Mouse (Mus musculus): ENCODE measurements around the gene Atp2a1.

The Atp2a1 gene

DNA sequence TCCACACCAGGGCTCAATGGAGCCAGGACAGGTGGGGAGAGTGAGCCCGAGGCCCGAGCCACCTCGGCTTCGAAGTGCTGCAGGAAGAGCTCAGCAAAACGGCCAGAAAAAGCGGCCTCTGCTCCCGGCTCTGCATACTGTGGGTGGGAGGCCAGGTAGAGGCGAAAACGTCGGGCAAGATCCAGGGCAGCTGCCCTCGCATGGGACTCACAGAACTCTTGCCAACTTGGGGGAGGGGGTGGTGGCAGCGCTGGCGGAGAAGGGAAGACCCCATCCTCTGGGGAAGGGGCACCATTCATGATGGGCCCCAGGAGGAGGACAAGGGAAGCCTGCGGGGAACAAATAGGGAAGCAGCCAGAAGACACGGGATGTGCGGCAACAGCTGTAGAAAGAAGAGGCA, 9.8 kb upstream of the Atp2a1 start:
- in situ Hi-C loops (cut with MboI), result no loop called here

DNA sequence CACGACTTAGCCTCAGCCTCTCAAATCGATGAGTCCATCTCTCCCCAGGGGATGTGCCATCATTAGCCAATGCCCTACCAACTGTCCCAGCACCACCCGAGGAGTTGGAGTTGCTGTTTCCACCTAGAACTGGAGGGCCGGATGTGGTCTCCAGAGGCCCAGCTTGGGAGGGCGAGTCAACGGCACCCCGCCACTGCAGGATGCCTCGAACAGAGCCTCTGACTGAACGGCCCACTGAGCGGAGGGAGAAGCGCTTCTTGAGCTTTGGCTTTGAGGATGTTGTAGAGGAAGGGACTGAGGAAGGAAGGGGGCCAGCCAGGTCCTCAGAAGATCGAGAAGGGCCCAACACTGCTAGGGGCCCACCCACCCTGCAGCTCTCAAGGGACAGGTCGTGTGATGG, 9.4 kb upstream of the Atp2a1 start:
- in situ Hi-C loops (cut with MboI), result no loop called here

DNA sequence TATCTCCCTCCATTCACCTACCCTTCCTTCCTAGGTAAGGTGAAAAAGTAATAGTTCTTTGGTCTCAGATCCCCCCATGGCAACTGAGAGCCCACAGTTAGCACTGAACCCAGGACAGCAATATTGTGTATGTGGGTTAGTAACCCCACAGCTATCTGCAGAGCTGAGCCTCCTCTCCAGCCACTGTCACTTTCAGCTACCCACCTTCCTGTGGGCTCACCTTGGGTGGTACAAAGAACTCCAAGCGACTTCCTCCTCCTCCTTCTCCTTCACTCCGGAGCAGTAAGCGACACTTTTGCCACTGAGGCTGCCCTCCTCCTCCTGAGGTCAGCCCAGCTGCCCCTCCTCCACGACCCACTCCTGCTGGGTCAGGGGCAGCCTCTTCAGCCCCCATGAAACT, 8.9 kb upstream of the Atp2a1 start:
- in situ Hi-C loops (cut with MboI), result no loop called here

DNA sequence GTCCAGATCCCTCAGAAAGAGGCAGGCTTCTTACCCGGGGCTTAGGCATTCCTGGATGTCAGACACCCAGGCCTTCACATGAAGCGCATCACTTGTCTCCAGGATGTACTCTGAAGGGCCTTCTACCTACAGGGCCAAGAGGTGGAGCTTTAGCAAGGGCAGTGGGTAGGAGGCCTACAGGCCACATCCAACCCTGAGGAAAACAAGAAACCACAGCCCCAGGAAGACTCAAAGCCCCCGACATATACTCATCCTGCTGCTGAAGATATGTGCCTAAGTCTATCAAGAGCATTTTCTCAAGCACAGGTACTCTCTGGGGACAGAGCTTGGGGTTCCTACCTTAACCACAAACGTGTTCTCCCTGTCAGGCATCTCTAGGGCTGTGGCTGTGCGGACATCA, 8.5 kb upstream of the Atp2a1 start:
- in situ Hi-C loops (cut with MboI), result no loop called here

DNA sequence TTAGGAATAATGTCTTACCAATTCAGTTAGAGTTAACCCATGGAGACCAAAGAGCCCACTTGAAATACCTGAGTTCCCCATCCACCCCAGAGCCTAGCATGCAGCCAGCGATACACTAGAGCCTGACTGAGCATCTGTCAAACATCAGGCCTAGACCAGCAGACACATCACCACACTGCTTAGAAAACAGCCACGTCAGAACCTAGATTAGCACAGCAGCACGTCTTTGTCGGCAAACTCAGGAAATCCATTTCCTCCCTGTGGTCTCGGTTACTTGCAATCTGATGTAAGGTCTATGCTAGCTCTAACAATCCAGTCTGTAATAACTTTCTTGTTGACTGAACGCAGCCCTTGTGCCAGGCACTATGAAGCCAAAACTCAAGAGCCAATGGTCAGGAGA, 7.2 kb upstream of the Atp2a1 start:
- in situ Hi-C loops (cut with MboI), result no loop called here

DNA sequence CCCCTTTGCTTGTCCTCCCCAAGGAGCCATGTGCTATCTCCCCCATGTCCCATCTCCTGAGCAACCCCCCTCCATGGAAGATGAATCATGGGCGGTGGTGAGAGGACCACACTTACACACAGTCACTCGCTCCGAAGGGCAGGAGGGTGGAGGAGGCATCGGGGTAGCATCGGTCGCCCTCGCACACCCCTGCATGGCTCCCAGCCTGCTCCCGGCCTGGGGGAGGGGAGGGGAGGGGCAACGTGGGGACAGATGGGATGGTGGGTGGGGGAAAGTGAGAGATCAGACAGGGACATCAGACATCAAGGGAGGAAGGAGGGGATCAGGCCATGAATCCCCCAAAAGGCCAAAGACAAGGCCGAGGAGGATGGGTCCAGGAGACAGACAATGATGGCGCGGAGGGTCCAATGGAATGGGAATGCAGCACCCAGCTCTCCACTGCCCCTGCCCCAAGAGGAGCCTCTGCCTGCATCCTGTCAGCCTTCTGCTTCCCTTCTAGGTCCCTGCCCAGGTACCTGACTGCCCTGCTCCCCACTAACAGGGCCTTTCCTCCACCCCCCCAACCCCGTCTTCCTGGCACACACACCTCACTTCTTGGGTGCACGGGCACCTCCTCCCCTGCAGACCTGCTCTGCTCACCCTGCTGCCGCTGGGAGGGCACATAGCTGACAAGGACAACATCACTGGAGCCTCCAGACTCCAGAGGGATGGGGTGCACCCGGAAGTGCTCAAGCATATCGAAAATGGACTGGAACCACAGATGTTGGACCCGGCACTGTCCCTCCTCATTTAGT, 5.1 kb upstream of the Atp2a1 start:
- in situ Hi-C loops (cut with MboI), result no loop called here

DNA sequence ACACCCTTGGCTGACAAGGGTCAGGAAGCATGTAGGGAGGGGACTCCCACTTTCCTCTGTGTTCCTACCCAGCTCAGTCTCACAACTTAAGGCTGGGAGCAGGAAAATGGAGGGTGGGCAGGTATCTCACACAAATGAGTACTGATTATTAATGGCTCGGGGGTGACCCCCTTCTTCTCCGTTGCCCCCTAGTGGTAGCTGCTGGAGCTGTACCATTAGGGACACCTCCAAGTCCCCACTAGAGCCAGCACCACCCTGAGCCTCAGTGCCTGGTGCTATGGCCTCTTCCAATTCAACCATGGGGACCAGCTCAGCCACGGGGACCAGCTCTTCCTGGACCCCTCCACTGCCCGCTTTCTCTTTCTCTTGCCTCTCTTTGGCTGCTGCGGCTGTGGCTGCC, 4.4 kb upstream of the Atp2a1 start:
- in situ Hi-C loops (cut with MboI), result no loop called here

DNA sequence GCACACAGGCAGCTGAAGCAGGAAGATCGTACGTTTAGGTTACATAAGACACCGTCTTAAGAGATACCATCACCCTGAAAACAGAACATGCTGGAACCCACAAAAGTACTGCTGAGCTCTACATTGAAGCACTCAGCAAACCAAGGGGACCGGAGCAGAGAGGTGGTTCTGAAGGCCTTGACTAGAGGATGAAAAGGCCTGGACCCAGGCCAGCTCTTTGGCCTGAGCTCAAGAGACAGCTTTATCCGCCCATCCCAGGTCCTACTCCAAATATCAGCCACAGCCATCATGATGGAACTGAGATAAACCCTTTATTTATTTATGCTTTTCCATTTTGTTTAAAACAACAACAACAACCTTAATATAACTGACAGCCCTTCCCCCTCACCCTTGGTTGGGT, 3.8 kb upstream of the Atp2a1 start:
- in situ Hi-C loops (cut with MboI), result no loop called here

DNA sequence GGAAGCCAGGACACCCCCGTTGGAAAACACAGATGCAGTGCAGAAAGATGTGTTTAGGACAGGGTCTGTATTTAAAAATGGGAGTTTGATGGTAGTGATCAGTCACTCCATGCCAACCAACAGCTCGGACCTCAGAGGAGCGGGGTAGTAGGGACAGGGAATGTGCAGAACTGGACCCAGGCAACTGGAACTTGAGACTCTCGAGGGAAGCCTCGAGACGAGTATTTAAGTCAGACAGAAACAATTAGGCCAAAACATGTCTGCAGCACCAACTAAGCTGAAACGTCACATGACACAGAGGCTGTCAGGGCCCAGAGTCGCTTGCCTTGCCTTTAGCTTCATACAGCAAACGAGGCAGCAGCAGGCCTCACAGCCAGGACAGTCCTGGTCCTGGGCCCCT, 3.2 kb upstream of the Atp2a1 start:
- in situ Hi-C loops (cut with MboI), result no loop called here

DNA sequence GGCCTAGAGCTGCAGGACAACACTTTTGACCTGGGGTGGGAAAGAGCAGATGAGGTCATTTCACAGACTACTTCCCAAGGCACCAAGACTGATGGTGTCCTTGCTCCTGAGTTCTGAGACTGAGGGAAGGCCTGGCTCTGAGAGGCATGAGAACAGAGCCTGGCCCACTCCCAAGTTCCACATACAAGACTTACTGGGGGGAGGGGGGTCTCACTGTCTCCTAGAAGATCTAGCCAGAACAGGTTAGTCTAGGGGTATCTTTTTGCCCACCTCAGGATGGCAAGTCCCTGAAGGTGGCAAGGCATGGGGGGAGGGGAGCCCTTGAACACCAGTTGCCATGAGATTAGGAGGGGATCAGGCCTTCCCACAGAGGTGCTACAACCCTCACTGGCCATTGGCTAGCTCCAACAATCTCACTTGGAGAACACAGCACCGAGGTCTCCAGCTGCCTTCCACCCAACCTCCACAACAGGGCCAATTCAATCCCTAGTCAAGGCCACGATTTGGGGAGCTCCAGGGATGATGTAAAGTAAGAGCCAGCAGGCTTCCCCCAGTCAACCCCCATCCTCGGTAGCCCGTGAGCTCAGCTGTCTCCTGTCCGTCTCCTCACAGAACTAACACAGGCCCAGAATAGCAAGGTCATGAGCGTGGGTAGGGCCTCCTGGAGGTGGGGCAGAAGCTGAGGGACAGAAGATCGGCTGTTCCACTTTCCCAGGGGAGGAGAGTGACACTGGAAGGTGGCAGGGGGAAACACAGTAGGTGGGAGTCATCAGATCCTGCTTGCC, 2.5 kb upstream of the Atp2a1 start:
- in situ Hi-C loops (cut with MboI), result no loop called here

DNA sequence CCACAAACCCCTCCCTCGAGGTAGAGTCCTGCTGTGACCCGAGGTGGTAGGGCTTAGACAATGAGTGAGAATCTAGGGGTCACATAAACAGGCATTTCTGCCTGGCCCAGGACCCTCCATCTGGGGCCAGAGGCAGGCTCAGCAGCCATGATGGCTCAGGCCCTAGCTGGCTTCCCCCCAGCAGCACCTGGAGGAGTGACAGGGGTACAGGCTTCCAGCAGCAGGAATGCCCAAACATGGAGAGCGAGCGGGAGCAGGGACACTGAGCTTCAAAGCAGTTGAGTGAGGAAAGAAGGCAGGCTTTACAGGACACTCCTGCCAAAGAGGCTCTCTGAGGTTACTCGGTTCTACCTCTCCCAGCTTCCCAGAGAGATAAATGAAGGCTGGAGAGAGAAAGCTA, 1.9 kb upstream of the Atp2a1 start:
- in situ Hi-C loops (cut with MboI), result no loop called here

DNA sequence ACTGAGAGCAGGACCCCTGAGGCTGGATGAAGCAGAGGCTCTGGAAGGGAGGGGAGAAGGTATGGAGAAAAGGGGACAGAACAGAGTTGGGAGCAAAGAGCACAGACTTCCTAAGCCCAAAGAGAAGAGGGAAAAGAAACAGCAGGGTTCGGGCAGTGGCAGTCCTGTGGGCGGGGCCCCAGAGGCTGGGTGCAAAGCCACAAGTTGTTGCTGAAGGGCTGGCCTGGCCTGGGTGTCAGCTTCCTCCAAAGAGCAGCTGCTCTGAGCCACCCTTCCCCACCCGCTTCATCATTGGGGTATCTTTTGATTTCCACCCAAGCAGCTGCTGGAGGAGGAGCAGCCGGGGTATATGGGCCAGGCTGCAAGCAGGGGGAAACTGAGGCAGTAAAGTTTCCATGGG, 1.2 kb upstream of the Atp2a1 start:
- in situ Hi-C loops (cut with MboI), result no loop called here

DNA sequence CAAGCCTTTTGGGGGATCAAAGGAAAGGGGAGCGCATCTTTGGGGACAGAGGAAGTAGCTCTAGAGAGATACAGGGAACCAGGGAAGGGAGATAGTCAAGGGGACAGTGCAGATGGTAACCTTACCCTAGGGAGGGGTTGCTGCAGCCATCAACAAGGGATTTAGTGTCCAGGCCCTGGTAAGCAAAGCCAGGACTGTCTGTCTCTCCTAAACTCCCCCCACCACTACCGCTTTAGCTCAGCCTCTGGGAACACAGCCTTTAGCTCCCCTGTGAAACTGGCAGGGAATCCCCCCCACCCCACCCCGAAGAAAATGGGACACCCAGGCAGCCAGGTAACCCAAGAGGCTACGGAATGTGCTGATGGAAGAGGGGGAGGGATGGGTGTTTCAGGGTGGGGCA, 639 bp upstream of the Atp2a1 start:
- in situ Hi-C loops (cut with MboI), result no loop called here

DNA sequence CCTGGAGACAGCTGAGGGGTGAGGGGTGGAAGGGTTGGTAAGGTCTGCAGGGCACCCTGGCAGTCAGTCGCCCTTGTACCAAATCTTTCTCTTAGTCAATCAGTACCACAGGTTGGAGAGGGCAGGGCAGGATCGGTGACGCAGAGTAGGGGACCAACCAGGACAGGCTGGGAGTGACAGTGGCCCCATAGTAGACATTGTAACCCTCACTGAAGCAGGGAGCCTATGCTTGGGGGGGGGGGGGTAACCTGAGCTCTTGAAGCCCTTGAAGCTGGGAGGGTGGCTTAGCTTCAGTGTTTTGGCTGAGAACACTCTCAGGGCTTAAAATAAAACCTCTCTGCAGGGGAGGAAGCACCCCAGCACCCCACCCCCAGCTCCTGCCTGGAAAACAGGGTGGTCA, 1.3 kb downstream of the Atp2a1 start:
- in situ Hi-C loops (cut with MboI), result no loop called here

DNA sequence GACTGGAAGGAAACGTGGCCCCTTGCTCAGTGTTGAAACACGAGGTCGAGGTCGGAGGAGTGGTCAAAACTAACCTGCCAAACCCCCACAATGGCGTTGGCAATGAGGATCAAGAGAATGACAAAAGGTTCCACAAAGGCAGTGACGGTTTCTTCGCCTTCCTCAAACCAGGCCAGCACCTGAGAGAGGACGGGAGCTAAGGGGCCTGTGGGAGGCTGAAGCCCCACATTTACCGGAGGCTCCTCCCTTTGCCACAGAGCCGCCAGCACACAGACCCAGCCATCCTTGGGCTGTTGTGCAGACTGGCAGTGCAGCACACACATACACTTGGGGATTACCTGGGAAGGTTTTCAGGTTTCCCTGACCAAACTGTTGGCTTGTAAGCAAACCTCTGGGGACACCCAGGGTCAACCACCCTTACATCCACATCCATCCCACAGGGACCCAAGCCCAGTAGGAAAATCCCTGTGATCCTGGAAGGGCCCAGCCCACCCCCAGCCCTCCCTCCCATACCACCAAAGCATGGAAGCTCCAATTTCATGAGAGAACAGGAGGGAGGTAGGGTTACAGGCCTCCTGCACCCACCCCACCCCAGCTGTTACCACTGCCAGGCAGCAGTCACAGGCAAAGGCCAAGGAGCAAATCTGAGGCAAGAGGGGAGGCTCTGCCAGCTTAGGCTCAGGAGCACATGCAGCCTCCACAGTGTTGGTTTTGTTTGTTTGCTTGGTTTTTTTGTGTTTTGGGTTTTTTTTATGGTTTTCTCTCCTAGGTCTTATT, 2.1 kb downstream of the Atp2a1 start:
- in situ Hi-C loops (cut with MboI), result no loop called here

DNA sequence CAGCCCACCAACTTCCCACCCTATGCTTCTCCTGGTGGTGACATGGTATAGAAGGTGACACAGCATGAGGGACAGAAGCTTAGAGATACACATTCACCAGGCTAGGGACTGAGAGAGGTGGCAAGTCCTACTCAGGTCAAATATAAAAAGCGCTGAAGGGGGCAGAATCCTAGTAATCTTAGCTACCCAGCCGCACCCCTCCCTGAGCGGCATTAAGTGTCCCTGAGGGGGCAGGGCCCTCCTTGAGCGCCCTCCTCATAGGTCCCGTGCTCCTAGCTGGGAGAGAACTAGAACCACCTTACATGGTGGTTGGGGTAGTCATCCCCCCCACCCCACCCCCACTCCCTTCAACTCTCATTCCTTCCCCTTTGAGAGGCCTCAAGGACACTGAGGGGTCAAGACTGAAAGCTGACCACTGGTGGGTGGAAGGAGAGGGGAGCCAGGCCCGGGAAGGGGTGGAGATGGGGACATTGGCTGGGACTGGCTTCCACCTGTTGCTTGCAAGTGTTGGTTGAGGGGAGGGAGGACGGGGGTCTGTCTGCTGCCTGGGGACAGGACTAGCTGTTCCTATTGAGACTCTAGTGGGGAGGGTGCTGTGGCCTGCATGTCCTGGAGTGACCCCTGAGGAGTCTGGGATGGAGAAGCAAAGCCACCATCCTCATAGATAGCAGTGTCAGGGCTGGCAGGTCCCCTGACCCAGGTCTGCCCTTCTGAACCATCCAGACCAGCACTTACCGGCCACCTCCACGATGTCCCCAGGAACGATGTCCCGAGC, 3.9 kb downstream of the Atp2a1 start:
- in situ Hi-C loops (cut with MboI), result no loop called here

DNA sequence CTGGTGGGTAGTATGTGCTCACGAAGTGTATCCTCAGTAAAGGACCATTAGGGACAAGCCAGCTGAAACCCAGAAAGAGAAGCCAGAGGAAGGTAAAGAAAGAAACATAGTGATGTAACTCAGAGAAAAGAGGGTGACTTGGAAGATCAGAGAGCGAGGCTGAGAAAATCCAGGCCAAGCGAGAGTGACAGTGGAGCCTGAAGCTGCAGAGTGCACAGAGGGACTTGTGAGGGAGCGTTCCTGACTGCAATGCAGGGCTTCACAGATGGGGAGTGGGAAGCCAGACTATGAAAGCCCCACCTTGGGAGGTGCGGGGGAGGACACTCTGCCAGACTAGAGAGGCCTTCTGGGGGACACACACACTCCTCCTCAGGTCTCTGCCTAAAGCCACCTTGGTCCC, 4.7 kb downstream of the Atp2a1 start:
- in situ Hi-C loops (cut with MboI), result no loop called here

DNA sequence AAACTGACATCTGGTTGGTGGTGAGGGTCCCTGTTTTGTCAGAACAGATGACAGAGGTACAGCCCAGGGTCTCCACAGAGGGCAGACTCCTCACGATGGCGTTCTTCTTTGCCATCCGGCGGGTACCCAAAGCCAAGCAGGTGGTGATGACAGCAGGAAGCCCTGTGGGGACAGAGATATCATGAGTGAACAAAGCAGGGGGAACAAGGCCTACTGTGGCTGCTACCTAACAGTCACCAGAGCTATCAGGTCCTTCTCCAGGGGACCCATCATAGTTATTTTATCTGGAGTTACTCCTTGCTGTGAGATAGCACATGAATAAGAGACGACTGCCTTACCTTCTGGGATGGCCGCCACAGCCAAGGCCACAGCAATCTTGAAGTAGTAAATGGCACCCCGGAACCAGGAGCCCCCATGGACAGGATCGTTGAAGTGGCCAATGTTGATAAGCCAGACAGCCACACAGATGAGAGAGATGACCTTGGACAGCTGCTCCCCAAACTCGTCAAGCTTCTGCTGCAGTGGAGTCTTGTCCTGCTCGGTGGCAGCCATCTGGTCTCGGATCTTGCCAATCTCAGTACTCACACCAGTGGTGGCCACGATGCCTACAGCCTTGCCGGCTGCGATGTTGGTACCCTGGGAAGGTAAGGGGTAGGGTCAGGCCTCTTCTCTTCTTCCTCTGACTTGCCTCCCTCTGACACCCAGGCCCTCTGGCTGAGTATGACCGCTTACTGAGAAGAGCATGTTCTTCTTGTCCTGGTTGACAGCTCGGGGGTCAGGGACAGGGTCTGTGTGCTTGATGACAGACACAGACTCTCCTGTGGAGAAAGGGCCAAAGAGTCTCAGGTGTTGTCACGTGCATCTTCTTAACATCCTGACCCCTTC, 6.3 kb downstream of the Atp2a1 start:
- in situ Hi-C loops (cut with MboI), result no loop called here

DNA sequence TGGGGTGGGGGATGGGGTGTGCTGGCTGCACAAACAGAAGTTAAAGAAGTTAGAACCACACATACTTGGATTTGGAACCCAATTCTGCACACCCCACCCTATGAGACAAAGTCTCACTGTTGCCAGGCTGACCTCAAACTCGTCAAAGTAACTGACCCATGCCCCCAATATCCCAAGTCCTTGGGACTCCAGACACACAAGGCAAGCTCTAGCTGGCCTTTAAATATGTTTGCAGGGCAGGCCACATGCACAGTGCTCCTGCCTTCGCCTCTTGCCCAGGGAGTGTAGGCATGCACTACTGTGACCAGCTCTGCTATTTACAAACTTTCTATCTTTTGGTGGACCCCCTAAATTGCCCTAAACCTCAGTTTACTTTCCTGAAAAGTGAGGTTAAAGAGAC, 7.7 kb downstream of the Atp2a1 start:
- in situ Hi-C loops (cut with MboI), result no loop called here

DNA sequence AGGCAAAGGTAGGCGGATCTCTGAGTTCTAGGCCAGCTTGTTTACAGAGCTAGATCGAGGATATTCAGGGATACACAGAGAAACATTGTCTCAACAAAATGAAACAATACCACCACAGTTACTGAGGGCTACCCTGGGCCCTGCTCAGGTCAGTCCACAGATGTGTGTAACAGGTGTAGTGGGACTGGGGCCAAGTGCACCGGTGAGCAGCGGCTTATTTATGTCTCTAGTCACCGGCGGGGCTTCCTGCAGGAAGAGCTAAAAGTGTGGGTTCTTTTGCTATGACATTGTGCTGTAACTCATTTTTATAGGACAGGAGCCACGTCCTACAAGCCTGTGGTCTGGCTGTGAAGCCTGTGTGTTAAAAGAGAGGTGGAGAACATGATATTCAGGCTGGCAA, 9.0 kb downstream of the Atp2a1 start:
- in situ Hi-C loops (cut with MboI), result no loop called here

DNA sequence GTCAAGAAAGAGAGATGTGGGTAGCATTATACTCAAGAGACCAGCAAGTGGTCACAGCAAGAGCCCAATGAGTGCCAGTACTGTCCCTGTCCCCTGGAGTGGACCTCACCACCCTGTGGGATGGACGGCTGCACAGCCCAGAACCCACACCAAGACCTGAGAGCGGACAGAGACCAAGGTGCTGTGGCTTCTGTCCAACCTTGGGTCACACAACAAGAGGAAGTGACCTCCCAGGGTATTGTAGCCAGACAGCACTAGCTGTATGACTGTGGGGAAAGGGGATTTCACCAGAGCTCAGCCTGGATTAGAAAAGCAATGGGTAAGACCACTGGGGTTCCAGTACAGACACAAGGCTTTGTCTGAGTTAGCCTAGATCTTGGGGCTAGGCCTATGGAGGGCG, 10.7 kb downstream of the Atp2a1 start:
- in situ Hi-C loops (cut with MboI), result no loop called here

All from mature B cell (primary cell).